Mouse (Mus musculus): ENCODE measurements around the gene Sprr2i.

Sprr2i gene

DNA sequence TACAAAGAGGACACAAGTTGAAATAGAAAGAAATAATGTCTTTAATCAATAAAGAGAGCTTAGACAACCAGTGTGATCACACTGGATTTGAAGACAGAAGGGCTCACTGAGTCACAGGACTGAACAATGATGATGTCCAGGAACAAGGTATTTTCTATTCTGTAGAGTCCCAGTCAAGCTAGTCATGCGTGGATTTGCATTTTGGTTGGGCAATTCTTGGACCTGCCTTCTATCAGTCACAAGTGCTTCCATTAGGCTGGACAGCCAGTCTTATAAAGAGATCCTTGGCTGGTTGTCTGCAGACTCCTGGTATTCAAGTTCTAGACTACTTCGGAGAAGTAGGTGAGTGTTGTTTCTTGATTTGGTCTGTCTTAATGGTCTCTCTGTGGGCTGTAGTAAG, at the start of gene Sprr2i:
Sprr2i (plus strand) TSS at position 301 of the 400 bp plus-strand sequence.
- ATAC-seq (ENCODE audit: insufficient number of reproducible peaks, low FRiP score, low TSS enrichment): no peak

DNA sequence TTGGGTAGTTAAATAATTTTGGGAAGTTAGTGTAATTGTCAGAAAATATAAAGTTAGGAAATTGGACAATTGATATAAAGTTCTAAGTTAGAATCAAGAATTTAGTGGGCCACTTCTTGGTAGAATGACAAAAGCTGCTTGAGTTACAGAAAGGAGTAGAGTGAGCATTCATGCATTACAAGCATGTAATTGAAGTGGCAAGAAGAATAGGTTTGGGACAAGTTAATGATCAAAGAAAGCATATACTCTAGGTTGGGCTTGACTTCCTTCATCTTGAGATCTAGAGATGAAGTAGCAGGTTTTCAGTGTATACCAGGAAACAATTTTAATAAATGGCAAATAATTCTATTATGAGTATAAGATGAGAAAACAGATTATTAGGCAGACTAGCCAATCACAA, 46.2 kb upstream of the Sprr2i start:
- ATAC-seq (ENCODE audit: insufficient number of reproducible peaks, low FRiP score, low TSS enrichment): no peak

DNA sequence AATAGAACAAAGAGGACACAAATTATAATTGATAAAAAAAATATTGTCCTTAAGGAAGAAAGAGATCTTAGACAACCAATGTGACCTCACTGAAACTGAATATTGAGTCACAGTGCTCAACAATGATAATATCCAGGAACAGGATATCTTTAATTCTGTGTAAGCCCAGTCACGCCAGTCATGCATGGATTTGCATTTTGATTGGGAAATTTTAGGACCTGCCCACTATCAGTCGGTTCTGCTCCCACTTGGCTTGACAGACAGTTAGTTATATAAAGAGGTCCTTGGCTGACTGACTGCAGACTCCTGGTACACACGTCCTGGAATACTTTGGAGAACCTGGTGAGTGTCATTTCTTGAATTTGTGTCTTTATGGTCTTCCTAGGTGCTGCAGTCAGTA, 42.9 kb upstream of the Sprr2i start, which contains the start of gene Sprr2f:
Sprr2f (plus strand) TSS at position 301 of the 400 bp plus-strand sequence.
- ATAC-seq (ENCODE audit: insufficient number of reproducible peaks, low FRiP score, low TSS enrichment): no peak

DNA sequence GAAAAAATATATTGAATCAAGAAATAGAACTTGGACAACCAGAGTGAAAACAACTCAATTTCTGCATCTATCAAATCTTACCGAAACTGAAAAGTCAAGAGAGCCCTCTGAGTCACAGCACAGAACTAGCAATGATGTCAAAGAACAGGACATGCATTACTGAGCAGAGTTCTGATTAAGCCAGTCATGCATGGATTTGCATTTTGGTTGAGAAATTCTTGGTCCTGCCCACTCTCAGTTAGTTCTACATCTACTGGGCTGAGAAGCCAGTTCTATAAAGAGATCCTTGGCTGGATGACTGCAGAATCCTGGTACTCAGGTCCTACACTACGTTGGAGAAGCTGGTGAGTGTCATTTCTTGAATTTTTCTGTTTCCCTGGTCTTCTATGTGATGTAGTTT, 34.2 kb upstream of the Sprr2i start:
- ATAC-seq (ENCODE audit: insufficient number of reproducible peaks, low FRiP score, low TSS enrichment): no peak

DNA sequence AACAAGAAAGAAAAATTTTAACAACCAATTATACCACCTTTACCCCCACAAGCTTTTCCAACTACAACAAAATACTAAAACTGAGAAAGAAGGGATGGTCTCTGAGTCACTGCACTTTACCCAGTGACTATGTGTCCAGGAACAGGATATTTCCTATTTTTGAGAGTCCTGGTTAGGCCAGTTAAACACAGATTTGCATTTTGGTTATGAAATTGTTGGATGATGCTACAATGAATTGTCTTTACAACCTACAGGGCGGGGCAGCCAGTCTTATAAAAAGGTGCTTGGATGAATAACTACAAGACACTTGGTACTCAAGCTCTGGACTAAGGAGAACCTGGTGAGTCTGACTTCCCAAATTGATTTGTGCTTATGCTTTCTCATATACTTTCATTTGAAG, 22.4 kb upstream of the Sprr2i start, which contains the start of gene Sprr2h:
Sprr2h (plus strand) TSS at position 301 of the 400 bp plus-strand sequence.
- no peak for ATAC-seq (ENCODE audit: insufficient number of reproducible peaks, low FRiP score, low TSS enrichment)

DNA sequence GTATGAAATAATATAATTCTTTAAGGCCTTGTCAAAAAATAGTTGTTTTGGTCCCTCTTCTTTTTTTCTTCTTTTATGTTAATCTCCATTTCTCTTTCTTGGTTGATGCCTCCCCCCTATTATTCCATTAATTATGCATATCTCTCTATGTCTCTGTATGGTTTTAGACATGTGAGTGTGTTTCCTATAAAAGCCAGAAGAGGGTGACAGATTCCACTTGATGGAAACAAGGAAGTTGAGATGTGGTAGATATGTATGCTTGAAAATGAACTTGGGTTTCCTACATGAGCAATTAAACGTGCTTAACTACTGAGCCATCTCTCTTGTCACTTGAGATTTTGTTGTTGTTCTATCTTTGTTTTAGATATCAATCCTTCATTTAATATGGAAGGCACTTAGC, 13.5 kb upstream of the Sprr2i start:
- ATAC-seq (ENCODE audit: insufficient number of reproducible peaks, low FRiP score, low TSS enrichment): no peak

DNA sequence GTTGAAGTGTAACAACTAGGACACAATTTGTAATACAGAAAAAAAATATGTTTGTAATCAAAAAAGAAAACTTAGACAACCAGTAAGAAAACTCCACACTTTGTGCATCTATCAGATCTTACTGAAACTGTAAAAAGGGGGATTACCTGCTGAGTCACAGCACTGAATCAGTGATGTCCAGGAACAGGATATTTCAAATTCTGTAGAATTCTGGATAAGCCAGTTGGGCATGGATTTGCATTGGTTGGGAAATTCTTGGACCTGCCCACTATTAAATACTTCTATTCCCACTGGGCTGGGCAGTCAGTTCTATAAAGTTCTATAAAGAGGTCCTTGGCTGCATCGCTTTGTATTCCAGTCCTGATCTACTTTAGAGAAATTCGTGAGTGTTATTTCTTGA, 10.0 kb downstream of the Sprr2i start, which contains the start of gene Sprr2j-ps:
Sprr2j-ps (plus strand) TSS at position 301 of the 400 bp plus-strand sequence.
- ATAC-seq (ENCODE audit: insufficient number of reproducible peaks, low FRiP score, low TSS enrichment): no peak

DNA sequence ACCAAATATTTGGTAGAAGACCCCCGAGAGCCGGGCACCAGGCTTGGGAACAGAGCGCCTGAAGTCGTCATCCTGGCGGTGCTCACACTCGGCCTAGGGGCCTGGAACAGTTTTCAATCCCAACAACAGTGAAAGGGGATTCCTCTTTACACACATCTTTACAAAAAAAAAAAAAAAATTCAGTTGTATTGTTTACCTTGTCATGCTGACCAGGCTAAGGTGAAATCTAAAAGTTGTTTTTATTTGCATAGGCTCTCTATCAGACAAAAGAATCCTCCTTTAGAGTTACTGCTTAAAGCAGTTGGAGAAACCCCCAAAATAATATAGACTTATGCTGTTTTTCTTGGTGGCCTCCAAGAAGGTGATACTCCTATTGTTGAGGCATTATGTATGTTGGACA, 21.5 kb downstream of the Sprr2i start, which contains the start of gene Gm9774:
Gm9774 (minus strand) TSS at position 101 of the 400 bp plus-strand sequence.
- ATAC-seq (ENCODE audit: insufficient number of reproducible peaks, low FRiP score, low TSS enrichment): no peak

DNA sequence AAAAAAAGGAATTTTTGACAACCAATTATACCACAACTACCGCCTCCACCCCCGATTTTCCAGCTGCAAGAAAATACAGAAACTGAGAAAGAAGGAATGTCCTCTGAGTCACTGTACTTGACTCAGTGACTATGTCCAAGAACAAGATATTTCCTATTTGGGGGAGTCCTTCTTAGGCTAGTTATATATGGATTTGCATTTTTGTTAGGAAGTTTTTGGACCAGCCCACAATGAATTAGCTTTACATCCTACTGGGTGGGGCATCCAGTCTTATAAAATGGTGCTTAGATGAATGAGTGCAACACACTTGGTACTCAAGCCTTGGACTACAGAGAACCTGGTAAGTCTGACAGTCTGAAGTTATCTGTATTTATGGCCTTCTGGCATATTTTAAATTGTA, 24.5 kb downstream of the Sprr2i start, which contains the start of gene Sprr2k:
Sprr2k (plus strand) TSS at position 301 of the 400 bp plus-strand sequence.
- ATAC-seq (ENCODE audit: insufficient number of reproducible peaks, low FRiP score, low TSS enrichment): no peak

DNA sequence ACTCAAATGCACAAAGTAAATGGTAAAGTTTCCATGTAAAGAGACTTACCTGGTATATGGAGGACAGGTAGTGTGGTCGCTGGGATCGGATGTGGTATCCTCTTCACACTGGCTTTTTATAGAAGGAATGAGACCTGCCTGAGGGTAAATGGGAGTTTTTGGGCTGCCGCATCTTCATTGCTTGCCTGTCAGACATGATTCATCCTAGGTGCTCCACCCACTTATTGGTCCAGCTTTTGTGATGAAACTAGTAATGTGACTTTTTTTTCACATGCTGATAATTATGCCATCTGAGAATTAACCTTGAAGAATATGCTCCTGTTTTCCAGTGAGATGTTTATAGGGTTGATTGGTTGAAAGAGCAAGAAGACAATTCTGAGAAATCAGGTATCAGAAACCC, 30.9 kb downstream of the Sprr2i start, which contains the start of gene Sprr1b:
Sprr1b (minus strand) TSS at position 101 of the 400 bp plus-strand sequence.
- ATAC-seq (ENCODE audit: insufficient number of reproducible peaks, low FRiP score, low TSS enrichment): no peak

DNA sequence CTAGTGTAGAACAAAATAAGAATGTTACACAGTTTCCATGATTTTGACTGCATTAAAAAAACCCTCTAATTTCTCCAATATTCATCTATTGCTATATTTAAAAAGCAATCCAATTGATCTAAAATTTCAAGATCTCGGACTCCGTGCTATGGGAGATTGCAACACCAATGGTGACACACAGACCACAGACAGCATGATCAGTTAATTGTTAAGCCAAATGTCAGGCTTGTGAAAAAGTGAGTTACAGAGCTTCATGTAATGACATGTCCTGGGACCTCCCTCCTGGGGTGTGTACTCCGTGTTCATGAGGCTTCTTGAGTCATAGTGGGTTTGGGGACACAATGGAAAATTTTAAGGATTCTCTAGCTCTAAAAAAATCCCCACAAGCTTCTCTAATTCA, 32.4 kb downstream of the Sprr2i start:
- ATAC-seq (ENCODE audit: insufficient number of reproducible peaks, low FRiP score, low TSS enrichment): no peak

DNA sequence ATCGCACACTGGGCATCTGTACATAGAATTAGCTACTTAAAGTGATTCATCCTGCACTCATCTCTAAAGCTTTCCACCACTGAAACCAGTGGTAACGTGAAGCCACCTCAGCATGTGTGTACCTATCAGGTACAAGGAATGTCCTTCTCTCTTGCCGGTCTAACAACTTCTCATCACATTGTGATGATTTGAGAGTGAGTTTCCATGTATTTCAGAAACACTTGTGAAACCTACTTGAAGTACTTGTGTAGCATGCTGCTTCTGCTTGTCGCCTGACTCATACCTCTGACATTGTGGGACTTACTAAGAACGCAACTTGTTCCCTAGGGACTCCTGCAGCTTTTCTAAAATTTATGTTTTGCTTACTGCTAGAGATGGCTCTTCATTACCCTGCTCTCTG, 47.4 kb downstream of the Sprr2i start:
- no peak for ATAC-seq (ENCODE audit: insufficient number of reproducible peaks, low FRiP score, low TSS enrichment)

DNA sequence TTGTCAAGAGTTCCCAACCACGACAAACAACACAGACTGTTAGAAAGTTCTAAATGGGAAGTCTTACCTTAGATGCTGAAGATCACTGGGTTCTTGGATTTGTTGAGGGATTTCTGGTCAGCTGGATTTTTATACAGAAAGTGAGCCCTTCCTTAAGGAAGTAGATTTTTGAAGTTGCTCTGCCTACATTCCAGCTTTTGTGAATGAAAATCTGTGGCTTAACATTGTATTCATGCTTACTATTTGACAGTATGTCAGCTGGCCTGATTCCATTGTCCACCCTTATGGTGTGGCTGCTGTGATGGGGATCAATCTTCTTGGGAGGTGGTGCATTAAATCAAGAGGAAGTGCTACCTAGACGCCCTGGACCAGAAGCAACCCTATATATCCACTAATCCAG, 50.8 kb downstream of the Sprr2i start, which contains the start of gene Sprr3:
Sprr3 (minus strand) TSS at position 101 of the 400 bp plus-strand sequence.
- ATAC-seq (ENCODE audit: insufficient number of reproducible peaks, low FRiP score, low TSS enrichment): no peak
